Mouse (Mus musculus) retina, postnatal 7 days (tissue): ENCODE data around the gene Gm17374.
"Not testable (repeated sequence)": the region's sequence is repeated elsewhere in the genome, so short reads cannot be mapped to it uniquely, and the experiment has no call there.

ENCODE experiments used
- DNase-seq: peaks from one replicate; pipeline ENCODE4 v3.0.0-alpha.2; 2012; ENCODE audit warnings: low read depth, low spot score

The Gm17374 gene

DNA sequence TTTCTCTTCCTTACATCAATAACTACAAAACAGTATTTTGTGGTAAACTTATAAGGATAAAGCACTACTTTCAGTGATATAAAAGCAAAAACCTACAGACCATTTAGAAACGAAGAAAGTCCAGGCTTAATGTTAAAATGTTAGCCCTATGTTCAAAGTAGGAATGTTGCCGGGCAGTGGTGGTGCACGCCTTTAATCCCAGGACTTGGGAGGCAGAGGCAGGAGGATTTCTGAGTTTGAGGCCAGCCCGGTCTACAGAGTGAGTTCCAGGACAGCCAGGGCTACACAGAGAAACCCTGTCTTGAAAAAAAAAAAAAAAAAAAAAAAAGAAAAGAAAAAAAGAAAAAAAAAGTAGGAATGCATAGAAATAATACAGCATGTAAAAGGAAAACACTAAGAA lies at the start of gene Gm17374:
Gene Gm17374 (plus strand): TSS at position 301 of the 400 bp plus-strand sequence.
- DNase-seq = not testable (repeated sequence)

DNA sequence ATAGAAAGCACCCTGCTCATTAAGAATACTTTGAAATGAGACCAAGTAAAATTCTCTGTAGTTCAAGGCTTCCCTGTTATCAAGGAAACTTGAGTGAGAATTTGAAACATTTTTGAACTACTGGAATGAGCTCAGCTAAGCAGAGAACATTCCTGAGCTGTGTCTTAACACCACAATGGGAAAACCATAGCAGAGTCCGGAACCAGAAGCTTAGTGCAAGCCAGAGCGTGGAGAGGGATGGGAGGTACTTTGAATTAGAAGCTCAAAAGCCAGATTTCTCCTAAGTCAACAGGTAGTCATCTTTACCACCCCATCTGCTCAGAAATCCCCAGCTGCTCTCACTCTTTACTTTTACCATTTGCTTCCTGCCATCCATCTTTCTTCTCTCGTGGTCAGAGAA lies 46.9 kb upstream of the Gm17374 start:
- DNase-seq = no peak

DNA sequence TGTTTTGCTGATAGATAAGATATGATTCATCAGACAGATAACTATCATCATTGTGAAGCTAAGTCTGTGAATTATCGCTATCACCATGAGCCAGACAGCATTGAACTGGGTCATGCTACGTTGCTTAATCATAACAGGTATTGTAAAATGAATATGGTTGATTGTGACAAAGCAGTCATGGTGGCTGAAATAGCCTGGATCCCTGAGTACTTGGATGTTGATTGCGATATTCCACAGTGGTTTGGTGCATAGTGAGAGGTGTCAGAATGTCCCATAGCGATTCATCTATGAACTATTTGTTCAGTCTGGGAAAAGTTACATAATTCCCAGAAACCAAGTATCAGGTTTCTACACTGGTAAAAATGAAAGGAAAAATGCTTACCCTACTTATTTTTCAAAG lies 44.2 kb upstream of the Gm17374 start:
- DNase-seq = no peak

DNA sequence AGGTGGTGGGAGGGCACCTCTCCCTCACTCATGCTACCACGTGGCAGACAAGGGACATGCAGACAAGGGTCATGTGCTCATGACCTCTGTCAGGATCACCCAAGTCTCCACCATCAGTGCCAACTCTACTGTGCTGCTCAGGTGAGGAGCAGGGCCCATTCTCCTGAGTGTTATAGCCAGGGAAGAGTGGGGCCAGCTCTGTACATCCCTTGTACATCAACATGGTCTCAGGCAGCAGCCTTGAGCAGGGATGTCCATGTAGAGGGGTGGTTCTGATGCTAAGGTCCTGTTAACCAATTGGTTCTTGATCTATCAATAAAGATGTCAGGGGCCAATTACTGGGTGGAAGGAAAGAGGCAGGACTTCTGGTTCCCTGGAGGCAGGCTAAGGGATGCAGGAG lies 42.9 kb upstream of the Gm17374 start:
- no peak for DNase-seq

DNA sequence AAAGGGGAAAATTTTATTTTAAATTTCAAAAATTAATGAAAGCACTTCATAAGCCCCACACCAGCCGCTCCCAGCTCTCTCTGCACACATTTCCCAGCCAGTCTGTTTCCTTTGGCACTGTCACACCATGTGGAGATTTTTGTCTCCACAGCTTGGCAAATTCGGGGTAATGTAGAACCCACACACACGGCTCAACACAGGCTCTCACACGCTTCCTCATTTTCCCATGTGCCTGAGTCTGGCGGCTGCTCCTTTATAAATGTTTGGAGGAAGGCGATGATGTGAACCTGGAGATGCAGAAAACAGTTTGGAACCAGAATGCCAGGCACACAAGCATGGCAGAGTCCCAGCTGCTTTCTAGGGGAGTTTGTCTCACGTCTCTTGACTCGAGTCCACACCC lies 38.0 kb upstream of the Gm17374 start:
- no peak for DNase-seq

DNA sequence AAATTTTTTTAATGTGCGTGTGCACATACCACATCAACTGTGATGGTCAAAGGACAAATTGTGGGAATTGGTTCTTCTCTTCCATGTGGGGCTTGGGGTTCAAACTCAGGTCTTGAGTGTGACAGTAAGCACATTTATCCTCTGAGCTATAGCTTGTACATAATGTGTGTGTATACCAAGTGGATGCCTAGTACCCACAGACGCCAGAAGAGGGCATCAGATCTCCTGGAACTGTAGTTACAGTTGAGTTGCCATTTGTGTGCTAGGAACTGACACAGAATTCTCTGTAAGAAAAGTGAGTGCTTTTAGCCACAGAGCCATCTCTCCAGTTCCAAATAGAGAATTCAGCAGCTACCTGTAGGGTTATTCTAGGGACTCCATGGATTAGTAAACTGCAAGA lies 26.3 kb upstream of the Gm17374 start:
- no peak for DNase-seq

DNA sequence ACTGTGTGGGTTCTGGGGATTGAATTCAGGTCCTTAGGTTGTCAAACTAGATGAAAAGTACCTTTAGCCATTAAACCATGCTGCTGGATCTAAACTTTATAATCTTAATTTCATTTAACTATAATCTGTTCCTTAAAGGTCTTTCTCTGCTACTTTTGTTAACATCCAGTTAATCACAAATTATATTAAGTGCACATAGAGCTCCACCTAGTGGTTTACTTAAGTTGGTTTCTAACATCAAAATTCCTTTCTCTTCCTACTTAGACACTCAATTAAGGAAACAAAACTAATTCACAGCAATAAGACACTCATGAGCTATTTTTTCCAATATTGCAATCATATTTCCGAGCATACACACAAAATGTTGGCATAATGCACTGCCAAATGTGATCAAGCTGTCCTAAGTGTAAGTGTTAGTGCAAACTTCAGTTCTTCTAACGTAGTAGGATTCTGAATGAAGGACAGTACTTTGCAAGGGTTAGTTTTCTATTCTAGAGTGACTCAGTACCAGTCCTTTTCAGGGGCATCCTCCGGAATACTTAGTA lies 7.4 kb downstream of the Gm17374 start:
- peak; percentile 9 for DNase-seq

DNA sequence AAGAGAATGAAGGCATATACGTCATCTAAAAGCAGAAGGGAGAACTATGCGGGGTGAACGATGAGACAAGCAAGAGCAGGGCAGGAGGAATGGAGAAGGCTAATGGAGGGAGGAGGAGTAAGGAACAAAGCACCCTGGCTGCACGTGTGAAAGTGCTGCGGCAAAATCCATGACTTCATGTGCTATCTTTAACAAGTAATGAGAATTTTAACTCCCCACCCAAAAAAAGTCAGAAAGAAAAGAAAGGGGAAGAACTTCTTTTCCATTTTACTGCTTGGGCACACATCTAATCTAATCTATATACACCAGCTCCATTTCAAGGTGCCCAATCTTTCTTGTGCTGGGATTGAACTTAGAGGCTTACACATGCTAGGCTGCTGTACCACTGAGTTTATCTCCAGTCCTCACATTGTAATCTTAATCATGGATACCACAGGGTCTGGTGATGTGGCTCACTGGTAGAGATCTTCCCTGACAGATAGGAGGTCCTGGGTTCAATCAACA lies 11.6 kb downstream of the Gm17374 start:
- no peak for DNase-seq

DNA sequence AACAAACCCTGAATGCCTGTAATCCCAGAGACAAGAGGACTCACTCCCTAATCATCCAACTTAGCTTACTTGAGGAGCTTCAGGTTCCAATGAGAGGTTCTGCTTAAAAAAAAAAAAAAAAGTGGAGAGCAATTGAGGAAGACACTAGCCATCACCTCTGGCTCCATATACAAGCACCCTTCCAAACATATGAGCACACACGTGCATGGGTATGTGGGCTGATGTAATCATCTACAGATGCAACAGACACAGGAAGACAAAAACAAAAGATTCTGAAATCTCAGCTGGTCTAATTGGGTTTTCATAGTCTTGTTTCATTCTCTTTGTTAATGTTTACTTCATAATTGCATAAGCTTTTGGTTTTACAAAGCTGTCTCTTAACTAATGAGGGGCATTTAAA lies 17.2 kb downstream of the Gm17374 start:
- DNase-seq = no peak

DNA sequence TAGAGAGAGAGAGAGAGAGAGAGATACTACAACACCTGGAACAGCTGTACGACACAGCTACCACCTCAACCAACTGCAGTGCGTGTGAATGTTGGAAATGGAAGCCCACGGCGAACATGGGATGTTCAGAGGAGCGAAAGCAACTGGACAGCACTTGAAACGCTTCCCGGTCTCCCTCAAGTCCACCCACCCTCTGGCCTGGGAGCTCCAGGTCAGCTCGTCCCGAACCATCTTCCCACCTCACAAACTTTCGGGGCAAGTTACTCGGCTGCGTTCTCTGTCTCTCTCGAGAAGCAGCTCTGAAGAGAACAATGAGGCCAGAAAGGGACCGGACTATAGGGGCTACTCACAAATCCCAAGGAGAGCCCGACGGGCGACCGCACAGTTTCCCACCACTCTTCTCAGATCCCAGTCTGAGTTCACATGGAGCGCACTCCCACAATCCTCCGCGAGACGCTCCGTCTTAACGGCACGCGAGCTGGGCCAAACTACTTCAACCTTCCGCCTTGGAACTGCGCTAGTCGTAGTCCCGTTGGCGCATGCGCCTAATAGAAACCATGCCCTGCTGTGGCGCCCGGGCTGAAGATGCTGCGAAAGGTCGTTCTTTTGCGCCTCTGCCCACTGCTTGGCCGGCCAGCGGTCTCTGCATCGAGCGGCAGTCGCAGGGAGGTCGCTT lies 18.4 kb downstream of the Gm17374 start, which contains the start of the genes Esf1 and Ndufaf5:
Gene Esf1 (minus strand): TSS at position 438 of the 676 bp plus-strand sequence.
Gene Ndufaf5 (plus strand): TSS at position 523 of the 676 bp plus-strand sequence.
- DNase-seq = peak; percentile 97

DNA sequence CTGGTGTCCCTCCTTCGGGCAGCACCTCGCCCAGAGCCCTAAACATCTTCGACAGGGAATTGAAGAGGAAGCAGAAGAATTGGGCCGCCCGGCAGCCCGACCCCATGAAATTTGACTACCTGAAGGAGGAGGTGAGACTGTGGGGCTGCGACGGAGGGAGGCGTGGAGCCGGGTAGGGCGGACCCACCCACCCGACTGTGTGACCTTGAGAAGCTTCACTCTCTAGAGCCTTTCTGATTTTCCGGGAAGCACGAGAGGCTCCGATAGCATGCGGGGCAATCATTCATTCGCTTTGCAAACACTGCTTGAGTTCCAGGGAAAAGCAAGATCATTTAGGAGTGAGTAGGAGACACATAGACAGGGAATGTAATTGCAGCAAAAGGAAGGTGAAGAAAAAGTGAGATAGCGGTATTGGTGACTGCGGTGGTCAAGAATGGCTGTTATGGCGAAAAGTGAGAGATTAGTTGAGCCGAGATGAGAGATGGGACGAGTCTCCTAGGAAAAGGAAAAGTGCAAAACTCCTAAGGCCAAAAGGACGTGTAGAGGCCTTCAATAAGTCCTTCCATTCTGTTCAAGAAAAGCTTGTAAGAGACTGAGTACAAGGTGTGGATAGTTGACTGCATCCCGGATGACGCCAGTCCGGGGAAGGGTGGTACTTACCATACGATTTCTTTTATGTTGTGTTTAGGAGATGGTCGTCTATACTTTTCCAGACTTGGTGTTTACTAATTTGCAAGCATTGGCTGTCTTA lies 19.1 kb downstream of the Gm17374 start:
- DNase-seq = no peak

DNA sequence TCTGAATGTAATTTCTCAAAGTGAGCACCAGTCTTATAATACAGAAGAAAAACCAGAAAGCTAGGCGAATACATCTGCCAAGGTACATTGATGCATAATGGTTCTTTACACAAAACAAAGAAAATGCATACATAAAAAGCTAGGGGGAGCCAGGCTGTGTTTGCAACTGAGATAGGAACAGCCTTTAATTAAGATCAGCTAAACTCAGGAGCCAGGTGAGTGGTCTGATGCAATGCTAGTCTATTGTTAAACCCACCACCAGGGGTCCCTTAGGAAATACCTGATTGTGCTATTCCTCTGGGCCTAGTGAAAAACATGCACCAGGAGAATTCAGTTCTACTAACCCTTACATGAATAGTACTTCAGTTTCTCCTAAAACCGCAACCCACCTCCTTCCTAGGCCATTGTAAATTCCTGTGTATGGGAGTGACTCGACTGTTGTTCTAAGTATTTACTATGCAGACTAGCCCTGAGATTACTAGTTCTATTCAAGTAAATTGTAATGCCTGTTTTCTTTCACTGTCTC lies 33.9 kb downstream of the Gm17374 start:
- DNase-seq = not testable (repeated sequence)

DNA sequence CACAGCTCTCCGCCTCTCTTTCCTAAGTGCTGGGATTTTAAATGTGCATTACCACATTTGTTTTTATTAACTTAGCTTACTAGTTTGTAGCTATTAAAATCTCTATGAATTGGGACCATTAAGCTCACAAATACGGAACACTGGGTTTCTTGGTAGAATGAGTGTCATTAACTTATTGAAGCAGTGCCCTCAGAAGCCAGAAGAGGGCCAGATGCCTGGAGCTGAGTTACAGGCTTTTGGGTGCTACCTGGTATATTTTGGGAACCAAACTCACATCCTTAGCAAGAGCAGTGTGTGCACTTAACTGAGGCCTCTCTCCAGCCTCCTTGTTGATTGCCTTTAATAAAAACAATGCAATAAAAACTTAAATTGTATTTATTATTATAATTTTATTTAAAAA lies 48.9 kb downstream of the Gm17374 start:
- no peak for DNase-seq

DNA sequence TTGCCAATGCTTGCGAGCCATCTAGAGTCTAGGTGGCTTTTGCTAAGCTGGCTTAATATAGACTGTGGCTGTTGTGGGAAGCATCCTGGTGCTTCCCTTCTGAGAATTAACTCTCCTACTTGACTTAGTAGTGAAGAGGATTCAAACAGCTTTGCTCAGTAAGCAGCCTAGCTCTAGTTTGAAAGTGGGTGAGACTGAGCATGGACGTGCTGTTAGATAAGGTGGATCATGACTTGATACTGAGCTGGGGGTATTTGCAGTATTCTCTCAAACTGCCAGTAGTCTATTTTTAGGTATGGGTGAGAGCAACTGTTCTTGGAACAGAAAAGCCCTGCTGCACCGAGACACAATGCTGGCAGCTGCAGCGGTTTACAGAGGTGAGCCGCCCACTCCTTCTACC lies 50.7 kb downstream of the Gm17374 start:
- peak; percentile 51 for DNase-seq
